Mouse (Mus musculus): Measurements from ENCODE around the gene 5730455P16Rik.
"Not testable (repeated sequence)": the region's sequence is repeated elsewhere in the genome, so short reads cannot be mapped to it uniquely, and the experiment has no call there.

Gene 5730455P16Rik

GRCm38 (mm10) chr11:80379184-80379583, 1.4 kb upstream of the 5730455P16Rik start:
- DNase-seq (ENCODE audit: low spot score), result not testable (repeated sequence)

GRCm38 (mm10) chr11:80378452-80379068, 726 bp upstream of the 5730455P16Rik start:
- DNase-seq (ENCODE audit: low spot score), result not testable (repeated sequence)

- no peak for DNase-seq (ENCODE audit: low spot score)
Observed at GRCm38 (mm10) chr11:80376651-80377050, 1.2 kb downstream of the 5730455P16Rik start.

- no peak for DNase-seq (ENCODE audit: low spot score)
Observed at GRCm38 (mm10) chr11:80368949-80369348, 8.9 kb downstream of the 5730455P16Rik start.

- DNase-seq (ENCODE audit: low spot score), result peak; percentile 52
Observed at GRCm38 (mm10) chr11:80354832-80355231, 23.0 kb downstream of the 5730455P16Rik start.

- peak; percentile 88 for DNase-seq (ENCODE audit: low spot score)
Observed at GRCm38 (mm10) chr11:80351832-80352430, 25.9 kb downstream of the 5730455P16Rik start.

- DNase-seq (ENCODE audit: low spot score), result peak; percentile 18
Observed at GRCm38 (mm10) chr11:80342482-80342881, 35.4 kb downstream of the 5730455P16Rik start.

GRCm38 (mm10) chr11:80336351-80336730, 41.5 kb downstream of the 5730455P16Rik start:
- no peak for DNase-seq (ENCODE audit: low spot score)

GRCm38 (mm10) chr11:80335609-80336350, 42.1 kb downstream of the 5730455P16Rik start:
- peak; percentile 87 for DNase-seq (ENCODE audit: low spot score)

GRCm38 (mm10) chr11:80332709-80333400, 45.0 kb downstream of the 5730455P16Rik start:
- DNase-seq (ENCODE audit: low spot score), result peak; percentile 32

- no peak for DNase-seq (ENCODE audit: low spot score)
Observed at GRCm38 (mm10) chr11:80324636-80325035, 53.2 kb downstream of the 5730455P16Rik start.

GRCm38 (mm10) chr11:80323255-80323654, 54.6 kb downstream of the 5730455P16Rik start:
- no peak for DNase-seq (ENCODE audit: low spot score)

GRCm38 (mm10) chr11:80315743-80316639, 61.8 kb downstream of the 5730455P16Rik start:
- DNase-seq (ENCODE audit: low spot score), result no peak

- DNase-seq (ENCODE audit: low spot score), result no peak
Observed at GRCm38 (mm10) chr11:80313944-80314343, 63.9 kb downstream of the 5730455P16Rik start.

GRCm38 (mm10) chr11:80313462-80313861, 64.4 kb downstream of the 5730455P16Rik start:
- no peak for DNase-seq (ENCODE audit: low spot score)

GRCm38 (mm10) chr11:80312565-80312964, 65.3 kb downstream of the 5730455P16Rik start:
- peak; percentile 69 for DNase-seq (ENCODE audit: low spot score)

- no peak for DNase-seq (ENCODE audit: low spot score)
Observed at GRCm38 (mm10) chr11:80312049-80312448, 65.8 kb downstream of the 5730455P16Rik start.

GRCm38 (mm10) chr11:80311271-80311670, 66.6 kb downstream of the 5730455P16Rik start:
- DNase-seq (ENCODE audit: low spot score), result no peak
